Mouse (Mus musculus): Measurements from ENCODE around the gene Pmvk. TPM values are rescaled to one million over a fixed set of nuclear protein-coding genes. Genes with fewer than 3 reads are reported as not detected.
"Not testable (repeated sequence)": the region's sequence is repeated elsewhere in the genome, so short reads cannot be mapped to it uniquely, and the experiment has no call there.

Gene Pmvk
- polyA plus RNA-seq, 1 experiment from 2014 or later: 70.4 TPM

DNA sequence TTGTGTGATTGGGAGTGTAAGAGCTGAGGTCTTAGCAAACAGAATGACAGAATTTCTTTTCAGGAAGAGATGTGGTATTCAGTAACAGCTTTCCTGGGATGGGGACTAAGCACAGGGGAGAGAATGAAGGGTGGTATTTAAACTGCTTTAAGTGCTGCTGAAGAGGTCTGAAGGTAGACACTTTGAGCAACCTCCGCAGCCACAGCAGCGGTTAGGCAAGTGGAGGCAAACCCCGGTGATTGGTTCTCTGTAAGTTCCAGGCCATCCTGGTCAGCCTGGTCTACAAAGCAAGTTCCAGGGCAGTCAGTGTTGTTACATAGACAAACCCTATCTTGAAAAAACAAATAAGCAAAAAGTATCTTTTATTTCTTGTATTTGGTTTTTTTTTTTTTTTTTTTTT is 34.4 kb upstream of the Pmvk start:
- Histone ChIP-seq H3K36me3 (peaks cover 37% of the 10 kb centered on the region), H3K27ac (peak overlapping the region; percentile 92), H3K4me1 (peaks cover 61% of the 10 kb centered on the region), H3K9me3 (no peaks in the 10 kb centered on the region), H3K4me3 (peak overlapping the region; percentile 67), H3K27me3 (ENCODE audit: insufficient read depth, poor library complexity, severe bottlenecking) (no peaks in the 10 kb centered on the region)
- 11% methylated on average over 3 of the region's 3 CpGs for WGBS
- no peak for DNase-seq (ENCODE audit: low spot score)

DNA sequence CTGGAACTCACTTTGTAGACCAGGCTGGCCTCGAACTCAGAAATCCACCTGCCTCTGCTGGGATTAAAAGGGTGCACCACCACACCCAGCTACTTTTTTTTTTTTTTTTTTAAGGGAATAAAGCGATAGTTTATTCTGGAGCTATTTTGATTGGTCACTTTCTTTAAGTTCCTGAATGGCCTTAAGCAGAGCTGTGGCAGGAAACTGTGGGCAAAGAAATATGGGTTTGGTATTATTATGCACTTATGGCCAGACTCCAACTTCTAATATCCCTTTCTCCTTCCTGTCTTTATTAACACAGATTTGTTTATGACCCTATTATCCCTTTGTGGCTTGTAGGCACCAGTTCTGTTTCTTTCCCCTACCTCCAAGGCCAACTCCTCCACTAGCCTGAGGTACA is 33.9 kb upstream of the Pmvk start:
- peaks cover 37% of the 10 kb centered on the region for H3K36me3 ChIP-seq
- H3K9me3 ChIP-seq: no peaks in the 10 kb centered on the region
- H3K4me3 ChIP-seq: peak overlapping the region; percentile 64
- H3K27me3 ChIP-seq (ENCODE audit: insufficient read depth, poor library complexity, severe bottlenecking): no peaks in the 10 kb centered on the region
- 50% methylated on average over 2 of the region's 2 CpGs for WGBS
- peaks cover 61% of the 10 kb centered on the region for H3K4me1 ChIP-seq
- DNase-seq (ENCODE audit: low spot score): no peak
- H3K27ac ChIP-seq: peak overlapping the region; percentile 87

DNA sequence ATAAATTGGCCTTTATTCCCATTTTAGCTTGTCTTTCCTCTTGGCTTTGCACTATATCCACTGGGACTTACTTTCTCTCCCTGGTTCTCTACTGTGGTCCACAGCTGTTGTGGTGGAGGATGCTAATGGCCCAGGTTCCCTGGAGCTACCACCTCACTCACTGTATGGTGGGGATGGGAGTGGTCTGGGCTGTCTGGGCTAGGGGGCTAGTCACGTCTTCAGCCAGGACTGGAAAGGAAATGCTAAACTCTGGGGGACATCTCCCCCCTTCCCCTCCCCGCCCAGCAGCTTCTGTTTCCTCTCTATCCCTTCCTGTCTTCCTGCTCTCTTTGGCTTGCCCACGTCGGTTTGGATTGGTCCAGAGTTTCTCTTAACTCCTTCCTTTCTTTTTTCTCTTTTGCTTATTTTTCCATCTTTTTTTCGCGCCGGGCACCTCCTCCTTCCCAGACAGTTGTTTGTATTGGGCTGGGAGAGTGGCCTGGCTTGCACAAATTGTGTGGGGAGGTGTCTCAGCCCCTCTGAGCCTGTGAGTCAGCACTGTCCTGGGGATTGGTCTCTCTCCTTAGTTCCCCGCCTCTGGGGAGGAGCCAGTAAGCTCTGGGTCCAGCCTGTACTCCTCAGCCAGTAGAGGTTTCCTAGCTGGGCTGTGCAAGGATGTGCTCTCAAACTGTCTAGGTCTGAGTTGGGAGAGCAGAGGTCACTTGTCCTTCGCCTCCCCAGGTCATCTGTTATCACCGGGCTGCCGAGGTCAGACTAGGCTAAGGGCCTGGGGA is 33.2 kb upstream of the Pmvk start:
- H3K4me1 ChIP-seq: peaks cover 61% of the 10 kb centered on the region
- H3K4me3 ChIP-seq: peak overlapping the region; percentile 64
- 2% methylated on average over 11 of the region's 11 CpGs for WGBS
- no peaks in the 10 kb centered on the region for H3K27me3 ChIP-seq (ENCODE audit: insufficient read depth, poor library complexity, severe bottlenecking)
- peak overlapping the region; percentile 87 for H3K27ac ChIP-seq
- H3K36me3 ChIP-seq: peaks cover 35% of the 10 kb centered on the region
- DNase-seq (ENCODE audit: low spot score): peak; percentile 95
- H3K9me3 ChIP-seq: no peaks in the 10 kb centered on the region

DNA sequence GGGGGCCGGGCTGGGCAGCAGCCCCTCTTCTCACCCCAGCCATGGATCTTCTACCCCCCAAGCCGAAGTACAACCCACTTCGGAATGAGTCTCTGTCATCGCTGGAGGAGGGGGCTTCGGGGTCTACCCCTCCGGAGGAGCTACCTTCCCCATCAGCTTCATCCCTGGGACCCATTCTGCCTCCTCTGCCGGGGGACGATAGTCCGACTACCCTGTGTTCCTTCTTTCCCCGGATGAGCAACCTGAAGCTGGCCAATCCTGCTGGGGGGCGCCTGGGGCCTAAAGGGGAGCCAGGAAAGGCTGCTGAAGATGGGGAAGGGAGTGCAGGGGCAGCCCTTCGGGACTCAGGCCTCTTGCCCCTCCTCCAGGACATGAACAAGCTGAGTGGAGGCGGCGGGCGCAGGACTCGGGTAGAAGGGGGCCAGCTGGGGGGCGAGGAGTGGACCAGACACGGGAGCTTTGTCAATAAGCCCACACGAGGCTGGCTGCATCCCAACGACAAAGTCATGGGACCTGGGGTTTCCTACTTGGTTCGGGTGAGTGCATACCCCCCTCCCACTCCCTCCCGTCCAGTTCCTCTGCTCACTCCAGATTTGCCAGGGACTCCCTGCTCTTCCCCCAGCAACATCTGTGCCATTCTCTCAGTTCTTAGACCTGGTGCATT is 32.4 kb upstream of the Pmvk start:
- 3% methylated on average over 21 of the region's 22 CpGs for WGBS
- Histone ChIP-seq H3K36me3 (peaks cover 39% of the 10 kb centered on the region), H3K4me1 (peaks cover 55% of the 10 kb centered on the region), H3K27me3 (ENCODE audit: insufficient read depth, poor library complexity, severe bottlenecking) (no peaks in the 10 kb centered on the region), H3K27ac (peak overlapping the region; percentile 87), H3K4me3 (peak overlapping the region; percentile 64), H3K9me3 (no peaks in the 10 kb centered on the region)
- no peak for DNase-seq (ENCODE audit: low spot score)

DNA sequence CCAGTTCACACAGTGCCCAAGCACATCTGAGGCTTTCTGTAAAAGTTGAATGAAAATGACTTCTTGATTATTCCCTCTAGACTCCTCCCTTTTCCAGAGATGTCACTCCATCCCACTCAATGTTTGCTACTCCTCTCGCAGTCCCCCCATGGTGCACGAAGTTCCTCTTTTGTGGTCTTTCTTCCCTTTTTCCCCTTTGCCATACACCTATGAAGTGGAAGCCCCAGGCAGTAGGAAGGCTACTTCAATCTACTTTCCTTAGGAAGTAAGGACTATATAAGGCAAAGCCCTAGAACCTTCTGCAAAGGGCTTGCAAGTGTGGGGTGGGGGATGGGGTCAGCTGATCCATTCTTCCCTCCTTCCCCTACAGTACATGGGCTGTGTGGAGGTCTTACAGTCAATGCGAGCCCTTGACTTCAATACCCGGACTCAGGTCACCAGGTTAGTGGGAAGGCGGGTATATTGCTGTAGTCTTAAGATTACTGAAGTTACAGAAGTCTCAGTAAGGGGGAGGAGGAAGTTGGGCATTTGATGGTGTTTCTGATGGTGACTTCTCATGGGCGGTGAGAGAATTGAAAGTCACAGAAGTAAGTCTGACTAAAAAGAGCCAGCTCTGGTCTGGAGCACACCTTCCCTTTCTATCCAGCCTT is 31.7 kb upstream of the Pmvk start:
- H3K27me3 ChIP-seq (ENCODE audit: insufficient read depth, poor library complexity, severe bottlenecking): no peaks in the 10 kb centered on the region
- H3K9me3 ChIP-seq: no peaks in the 10 kb centered on the region
- peaks cover 47% of the 10 kb centered on the region for H3K36me3 ChIP-seq
- 66% methylated on average over 6 of the region's 6 CpGs for WGBS
- peak overlapping the region; percentile 64 for H3K4me3 ChIP-seq
- no peak for DNase-seq (ENCODE audit: low spot score)
- H3K4me1 ChIP-seq: peaks cover 55% of the 10 kb centered on the region
- H3K27ac ChIP-seq: peak overlapping the region; percentile 87; the same call in 1 of the 2 replicates

DNA sequence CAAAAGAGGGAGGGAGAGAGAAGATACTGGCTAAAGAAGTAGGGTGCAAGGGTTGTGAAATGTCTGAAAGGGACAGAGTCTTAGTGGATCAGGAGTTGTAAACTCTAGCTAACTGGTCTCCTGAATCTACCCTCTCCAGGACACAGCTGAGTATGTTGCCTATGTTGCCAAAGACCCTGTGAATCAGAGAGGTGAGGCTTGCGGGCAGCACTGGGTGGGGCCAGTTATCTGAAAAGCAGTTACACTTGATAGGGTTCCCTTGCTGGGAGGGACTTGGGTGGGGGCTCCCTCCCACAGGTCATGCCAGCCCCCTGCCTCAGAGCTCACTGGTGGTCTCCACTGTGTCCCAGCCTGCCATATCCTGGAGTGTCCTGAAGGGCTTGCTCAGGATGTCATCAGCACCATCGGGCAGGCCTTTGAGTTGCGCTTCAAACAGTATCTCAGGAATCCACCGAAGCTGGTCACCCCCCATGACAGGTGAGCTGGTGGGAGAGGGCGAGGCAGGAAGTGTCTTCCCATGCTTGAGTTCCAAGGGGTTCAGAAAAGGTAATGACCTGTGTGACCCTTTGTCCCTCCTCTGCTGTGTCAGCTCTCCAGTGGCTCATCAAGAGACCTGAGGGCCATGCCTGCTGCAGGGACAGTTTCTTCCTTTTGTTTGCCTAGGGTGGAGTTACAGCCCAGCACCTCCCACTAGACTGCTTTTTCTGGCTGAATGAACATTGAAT is 29.8 kb upstream of the Pmvk start:
- Histone ChIP-seq H3K27me3 (ENCODE audit: insufficient read depth, poor library complexity, severe bottlenecking) (no peaks in the 10 kb centered on the region), H3K4me1 (peaks cover 52% of the 10 kb centered on the region), H3K4me3 (no peak overlapping the region), H3K36me3 (peaks cover 59% of the 10 kb centered on the region), H3K9me3 (no peaks in the 10 kb centered on the region), H3K27ac (no peak overlapping the region)
- no peak for DNase-seq (ENCODE audit: low spot score)
- 83% methylated on average over 5 of the region's 5 CpGs for WGBS

DNA sequence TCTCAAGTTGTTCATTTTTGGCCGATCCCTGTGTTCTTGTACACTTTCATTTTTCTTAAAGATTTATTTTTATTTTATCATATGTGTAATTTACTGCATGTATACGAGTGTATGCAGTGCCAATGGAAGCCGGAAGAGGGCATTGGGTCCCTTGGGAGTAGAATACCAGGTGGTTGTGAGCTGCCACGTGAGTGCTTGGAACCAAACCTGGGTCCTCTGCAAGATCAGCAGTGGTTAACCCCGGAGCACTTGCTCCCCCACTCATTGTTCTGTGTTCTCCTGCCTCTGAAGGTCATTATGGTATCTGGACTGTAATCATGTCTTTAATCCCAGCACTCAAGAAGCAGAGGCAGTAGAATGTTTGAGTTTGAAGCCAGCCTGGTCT is 29.2 kb upstream of the Pmvk start:
- WGBS: 86% methylated on average over 5 of the region's 5 CpGs
- DNase-seq (ENCODE audit: low spot score): no peak
- no peak overlapping the region for H3K27ac ChIP-seq
- H3K4me3 ChIP-seq: no peak overlapping the region
- no peaks in the 10 kb centered on the region for H3K27me3 ChIP-seq (ENCODE audit: insufficient read depth, poor library complexity, severe bottlenecking)
- H3K36me3 ChIP-seq: peaks cover 59% of the 10 kb centered on the region
- H3K4me1 ChIP-seq: peaks cover 46% of the 10 kb centered on the region
- no peaks in the 10 kb centered on the region for H3K9me3 ChIP-seq

DNA sequence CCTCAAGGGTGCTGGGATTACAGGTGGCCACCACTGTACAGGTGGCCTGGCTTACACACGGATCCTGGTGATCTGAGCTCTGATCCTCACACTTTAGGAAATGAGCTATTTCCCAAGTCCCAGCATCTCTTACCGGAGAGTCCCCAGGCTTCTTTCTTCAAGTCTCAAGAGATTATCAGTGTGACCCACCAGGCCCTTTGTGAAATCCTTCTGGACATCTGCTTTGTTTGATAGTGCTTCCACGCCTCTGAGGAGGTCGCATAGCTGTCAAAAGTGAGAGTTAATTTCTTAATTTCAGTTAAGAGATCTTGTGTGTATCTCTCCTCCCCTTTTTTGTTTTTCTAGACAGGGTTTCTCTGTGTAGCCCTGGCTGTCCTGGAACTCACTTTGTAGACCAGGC is 28.5 kb upstream of the Pmvk start:
- H3K4me1 ChIP-seq: peaks cover 42% of the 10 kb centered on the region
- DNase-seq (ENCODE audit: low spot score): no peak
- H3K9me3 ChIP-seq: no peaks in the 10 kb centered on the region
- 0 out of 2 replicates have a peak overlapping the region, but pooled peaks have one; percentile 2 for H3K27ac ChIP-seq
- H3K27me3 ChIP-seq (ENCODE audit: insufficient read depth, poor library complexity, severe bottlenecking): no peaks in the 10 kb centered on the region
- peaks cover 59% of the 10 kb centered on the region for H3K36me3 ChIP-seq
- 80% methylated on average over 4 of the region's 4 CpGs for whole genome bisulfite sequencing
- no peak overlapping the region for H3K4me3 ChIP-seq

DNA sequence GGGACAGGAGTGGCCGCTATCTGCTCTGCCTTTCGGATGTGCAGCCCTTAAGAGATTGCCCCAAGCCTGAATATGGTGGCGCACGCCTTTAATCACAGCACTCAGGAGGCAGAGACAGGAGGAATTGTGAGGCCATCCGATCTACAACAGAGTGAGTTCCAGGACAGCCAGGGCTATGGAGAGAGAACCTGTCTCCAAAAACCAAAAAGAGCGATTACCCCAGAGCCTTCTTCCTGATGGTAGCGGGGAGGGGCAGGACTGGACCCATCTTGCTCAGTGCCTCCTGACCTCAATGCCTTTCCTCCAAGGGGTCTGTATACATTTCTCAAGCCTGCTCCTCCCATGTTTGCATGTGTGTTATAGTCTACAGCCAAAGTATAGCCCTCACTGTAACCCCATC is 25.3 kb upstream of the Pmvk start:
- DNase-seq (ENCODE audit: low spot score); H3K4me3 ChIP-seq; H3K9me3 ChIP-seq; H3K27ac ChIP-seq; H3K27me3 ChIP-seq (ENCODE audit: insufficient read depth, poor library complexity, severe bottlenecking): not testable (repeated sequence)
- WGBS: 87% methylated on average over 7 of the region's 7 CpGs
- Histone ChIP-seq H3K36me3 (peaks cover 68% of the 10 kb centered on the region), H3K4me1 (peaks cover 31% of the 10 kb centered on the region)

DNA sequence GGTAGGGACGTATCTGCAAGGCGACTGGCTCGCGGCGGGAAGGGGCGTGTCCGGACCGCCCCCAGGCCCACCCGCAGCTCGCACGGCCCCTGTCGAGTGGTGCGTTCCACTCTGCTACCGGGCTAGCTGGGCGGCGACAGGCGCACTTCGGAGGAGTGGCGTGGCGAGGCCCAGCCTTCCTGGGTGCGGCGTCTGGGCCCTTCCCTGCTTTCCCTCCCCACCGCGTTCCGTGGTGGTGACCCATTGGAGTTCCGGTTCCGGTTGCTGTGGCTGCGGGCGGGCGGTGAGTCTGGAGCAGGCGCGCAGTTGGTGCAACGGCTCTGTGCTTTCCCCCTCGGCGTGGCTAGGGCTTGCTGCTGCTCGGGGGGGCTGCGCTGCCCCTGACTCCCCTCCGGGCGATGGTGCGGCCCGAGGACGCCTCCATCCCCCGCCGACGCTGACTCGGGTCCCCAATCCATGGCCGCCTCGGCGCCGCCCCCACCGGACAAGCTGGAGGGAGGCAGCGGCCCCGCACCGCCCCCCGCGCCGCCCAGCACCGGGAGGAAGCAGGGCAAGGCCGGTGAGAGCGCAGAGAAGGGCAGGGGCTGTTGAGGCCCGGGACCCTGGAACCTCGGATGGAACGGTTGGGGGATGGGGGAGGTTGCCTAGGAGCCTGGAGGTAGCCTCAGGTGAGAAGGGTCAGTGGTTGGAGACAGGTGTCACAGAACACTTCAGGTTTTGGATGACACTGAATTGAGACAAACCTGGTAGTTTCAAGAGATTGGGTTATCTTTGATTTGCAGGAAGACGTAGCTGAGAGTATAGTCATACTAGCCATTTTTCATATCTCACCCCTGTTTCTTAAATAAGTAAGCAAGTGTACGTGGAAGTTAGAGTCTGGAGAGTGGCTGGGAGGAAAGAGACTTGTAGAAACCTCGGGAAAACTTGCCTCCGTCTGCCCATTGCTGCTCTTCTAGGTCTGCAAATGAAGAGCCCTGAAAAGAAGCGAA is 23.9 kb upstream of the Pmvk start, which contains the start of gene Pygo2:
Pygo2 (plus strand) TSS at position 44 of the 989 bp plus-strand sequence.
- Histone ChIP-seq H3K27ac (peak within 1 kb of the TSS; percentile 94), H3K4me1 (peaks cover 27% of the 10 kb centered on the region), H3K36me3 (peaks cover 63% of the 10 kb centered on the region), H3K4me3 (peak within 1 kb of the TSS; percentile 91), H3K9me3 (no peaks in the 10 kb centered on the region), H3K27me3 (ENCODE audit: insufficient read depth, poor library complexity, severe bottlenecking) (no peaks in the 10 kb centered on the region)
- 3% methylated on average over 68 of the region's 68 CpGs for WGBS
- DNase-seq (ENCODE audit: low spot score): peak; percentile 98

DNA sequence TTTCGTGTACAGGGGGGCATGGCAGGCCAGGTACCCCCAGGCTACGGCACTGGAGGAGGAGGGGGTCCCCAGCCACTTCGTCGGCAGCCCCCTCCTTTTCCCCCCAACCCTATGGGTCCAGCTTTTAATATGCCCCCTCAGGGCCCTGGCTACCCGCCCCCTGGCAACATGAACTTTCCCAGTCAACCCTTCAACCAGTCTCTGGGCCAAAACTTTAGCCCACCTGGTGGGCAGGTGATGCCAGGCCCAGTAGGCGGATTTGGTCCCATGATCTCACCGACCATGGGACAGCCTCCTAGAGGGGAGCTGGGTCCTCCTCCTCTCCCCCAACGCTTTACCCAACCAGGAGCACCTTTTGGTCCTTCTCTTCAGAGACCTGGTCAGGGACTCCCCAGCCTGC is 21.7 kb upstream of the Pmvk start:
- no peaks in the 10 kb centered on the region for H3K9me3 ChIP-seq
- H3K36me3 ChIP-seq: peaks cover 43% of the 10 kb centered on the region
- no peak for DNase-seq (ENCODE audit: low spot score)
- peaks cover 41% of the 10 kb centered on the region for H3K4me1 ChIP-seq
- H3K27ac ChIP-seq: no peak overlapping the region
- no peaks in the 10 kb centered on the region for H3K27me3 ChIP-seq (ENCODE audit: insufficient read depth, poor library complexity, severe bottlenecking)
- H3K4me3 ChIP-seq: no peak overlapping the region
- 83% methylated on average over 8 of the region's 8 CpGs for WGBS

DNA sequence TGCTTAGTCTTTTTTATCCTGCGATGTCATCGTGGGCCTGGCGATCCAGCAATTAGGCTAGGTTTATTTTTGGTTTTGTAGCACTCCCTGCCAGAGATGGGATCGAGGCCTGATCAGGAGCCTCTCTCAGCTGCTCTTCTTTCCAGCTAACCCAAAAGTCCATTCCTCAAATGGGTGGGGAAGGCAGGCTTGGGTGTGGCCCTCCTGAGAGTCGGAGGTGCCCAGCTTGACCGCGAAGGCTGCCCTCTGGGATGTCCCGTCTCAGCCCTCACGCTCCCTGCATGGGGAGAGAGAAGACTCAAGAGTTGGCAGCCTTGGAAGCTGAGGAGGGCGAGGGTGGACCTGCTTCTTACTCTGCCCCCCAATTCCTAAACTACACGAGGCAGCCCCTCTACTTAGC is 19.8 kb upstream of the Pmvk start:
- no peaks in the 10 kb centered on the region for H3K9me3 ChIP-seq
- H3K4me3 ChIP-seq: no peak overlapping the region
- peaks cover 48% of the 10 kb centered on the region for H3K4me1 ChIP-seq
- H3K27ac ChIP-seq: no peak overlapping the region
- H3K36me3 ChIP-seq: peaks cover 31% of the 10 kb centered on the region
- 80% methylated on average over 11 of the region's 11 CpGs for WGBS
- DNase-seq (ENCODE audit: low spot score): no peak
- no peaks in the 10 kb centered on the region for H3K27me3 ChIP-seq (ENCODE audit: insufficient read depth, poor library complexity, severe bottlenecking)
